Mouse (Mus musculus) limb, embryonic 10.5 days (tissue): ENCODE data around the gene Ndufa3. TPM values are rescaled to one million over a fixed set of nuclear protein-coding genes. Genes with fewer than 3 reads are reported as not detected.
"Not testable (repeated sequence)": the region's sequence is repeated elsewhere in the genome, so short reads cannot be mapped to it uniquely, and the experiment has no call there.

Source experiments
- DNase-seq: peaks from one replicate; pipeline ENCODE4 v3.0.0-alpha.2; 2017; ENCODE audit warnings: low spot score
- H3K27ac ChIP-seq: fragments of 300-500 bp; sonication (generic); 2 replicates; pipeline ENCODE4 v1.5.1; 2016; ENCODE audit warnings: mild to moderate bottlenecking
- H3K27me3 ChIP-seq: fragments of 300-500 bp; sonication (generic); 2 replicates; pipeline ENCODE4 v1.6.1; 2016; ENCODE audit warnings: low read depth, mild to moderate bottlenecking; ENCODE audit not compliant: poor library complexity, severe bottlenecking
- H3K36me3 ChIP-seq: fragments of 300-500 bp; sonication (generic); 2 replicates; pipeline ENCODE4 v1.6.1; 2016; ENCODE audit warnings: mild to moderate bottlenecking, moderate library complexity
- H3K4me1 ChIP-seq: fragments of 300-500 bp; sonication (generic); 2 replicates; pipeline ENCODE4 v1.6.1; 2016
- H3K4me3 ChIP-seq: fragments of 300-500 bp; sonication (generic); 2 replicates; pipeline ENCODE4 v1.5.1; 2016; ENCODE audit warnings: mild to moderate bottlenecking, moderate library complexity
- H3K9me3 ChIP-seq: fragments of 300-500 bp; sonication (generic); replicated peaks from 2 replicates; pipeline ENCODE4 v1.6.1; 2016; ENCODE audit warnings: mild to moderate bottlenecking
- WGBS: fragments of 180-500 bp; shearing (Covaris S2); methylation state at CpG from one replicate; pipeline ENCODE4 v1.1.7; 2016; 5-methylcytosine and 5-hydroxymethylcytosine counted together
- polyA plus RNA-seq: library from polyadenylated mRNA; unstranded; fragments of >200 nt; fragmentation: Nextera tagmentation; extraction: Ambion mirVana; gene quantifications from 2 replicates; pipeline ENCODE4 v1.2.1, GENCODE M21; 2016

Ndufa3 gene
- polyA plus RNA-seq, 1 experiment from 2014 or later = 392 TPM

- H3K9me3 ChIP-seq = no peaks in the 10 kb centered on the region
- no peak for DNase-seq
- no peaks in the 10 kb centered on the region for H3K4me1 ChIP-seq
- H3K36me3 ChIP-seq = no peaks in the 10 kb centered on the region
- 71% methylated on average over 1 of the region's 1 CpGs for WGBS
- H3K27me3 ChIP-seq = no peaks in the 10 kb centered on the region
- H3K27ac ChIP-seq = no peak overlapping the region
- H3K4me3 ChIP-seq = no peak overlapping the region
These were observed 25.6 kb upstream of the Ndufa3 start for GRCm38 (mm10) chr7:3591534-3591933.

GRCm38 (mm10) chr7:3593855-3594254 lies 23.3 kb upstream of the Ndufa3 start:
- Histone ChIP-seq H3K36me3 (no peaks in the 10 kb centered on the region), H3K27ac (no peak overlapping the region), H3K4me1 (no peaks in the 10 kb centered on the region), H3K9me3 (no peaks in the 10 kb centered on the region), H3K27me3 (no peaks in the 10 kb centered on the region), H3K4me3 (no peak overlapping the region)
- no peak for DNase-seq

GRCm38 (mm10) chr7:3594686-3595085 lies 22.5 kb upstream of the Ndufa3 start:
- DNase-seq = no peak
- Histone ChIP-seq H3K36me3 (no peaks in the 10 kb centered on the region), H3K9me3 (no peaks in the 10 kb centered on the region), H3K4me3 (no peak overlapping the region), H3K4me1 (no peaks in the 10 kb centered on the region), H3K27me3 (no peaks in the 10 kb centered on the region), H3K27ac (no peak overlapping the region)
- WGBS = 27% methylated on average over 5 of the region's 5 CpGs

GRCm38 (mm10) chr7:3595146-3595545 lies 22.0 kb upstream of the Ndufa3 start:
- 19% methylated on average over 9 of the region's 9 CpGs for WGBS
- Histone ChIP-seq H3K27me3 (no peaks in the 10 kb centered on the region), H3K4me3 (no peak overlapping the region)

GRCm38 (mm10) chr7:3597755-3598154 lies 19.4 kb upstream of the Ndufa3 start:
- not testable (repeated sequence) for H3K36me3 ChIP-seq
- 76% methylated on average over 1 of the region's 1 CpGs for WGBS

More at GRCm38 (mm10) chr7:3595146-3595545, 22.0 kb upstream of the Ndufa3 start:
- H3K4me1 ChIP-seq = no peaks in the 10 kb centered on the region
- DNase-seq = no peak
- no peaks in the 10 kb centered on the region for H3K9me3 ChIP-seq
- no peak overlapping the region for H3K27ac ChIP-seq
- H3K36me3 ChIP-seq = no peaks in the 10 kb centered on the region

GRCm38 (mm10) chr7:3601119-3601518 lies 16.1 kb upstream of the Ndufa3 start:
- peak; percentile 70 for DNase-seq
- H3K4me1 ChIP-seq = no peaks in the 10 kb centered on the region
- H3K4me3 ChIP-seq = no peak overlapping the region
- H3K27me3 ChIP-seq = no peaks in the 10 kb centered on the region
- no peaks in the 10 kb centered on the region for H3K36me3 ChIP-seq
- H3K9me3 ChIP-seq = no peaks in the 10 kb centered on the region
- H3K27ac ChIP-seq = no peak overlapping the region
- 21% methylated on average over 4 of the region's 4 CpGs for WGBS

More at GRCm38 (mm10) chr7:3597755-3598154, 19.4 kb upstream of the Ndufa3 start:
- not testable (repeated sequence) for H3K4me1 ChIP-seq, H3K4me3 ChIP-seq, H3K27ac ChIP-seq, DNase-seq, H3K9me3 ChIP-seq, H3K27me3 ChIP-seq

GRCm38 (mm10) chr7:3606798-3607197 lies 10.4 kb upstream of the Ndufa3 start:
- 13% methylated on average over 2 of the region's 2 CpGs for WGBS
- Histone ChIP-seq H3K4me1 (no peaks in the 10 kb centered on the region), H3K27ac (no peak overlapping the region), H3K4me3 (no peak overlapping the region), H3K9me3 (no peaks in the 10 kb centered on the region), H3K27me3 (no peaks in the 10 kb centered on the region), H3K36me3 (no peaks in the 10 kb centered on the region)
- DNase-seq = no peak

- no peak overlapping the region for H3K4me3 ChIP-seq
- no peaks in the 10 kb centered on the region for H3K4me1 ChIP-seq
- H3K36me3 ChIP-seq = no peaks in the 10 kb centered on the region
- DNase-seq = no peak
- H3K27ac ChIP-seq = no peak overlapping the region
- H3K9me3 ChIP-seq = no peaks in the 10 kb centered on the region
- H3K27me3 ChIP-seq = no peaks in the 10 kb centered on the region
- WGBS = 87% methylated on average over 6 of the region's 6 CpGs
These were observed 9.8 kb upstream of the Ndufa3 start for GRCm38 (mm10) chr7:3607391-3607790.

- no peak overlapping the region for H3K27ac ChIP-seq
- H3K4me3 ChIP-seq = no peak overlapping the region
- H3K27me3 ChIP-seq = no peaks in the 10 kb centered on the region
- no peak for DNase-seq
- H3K9me3 ChIP-seq = no peaks in the 10 kb centered on the region
- H3K4me1 ChIP-seq = no peaks in the 10 kb centered on the region
- no peaks in the 10 kb centered on the region for H3K36me3 ChIP-seq
- WGBS = 95% methylated on average over 3 of the region's 3 CpGs
These were observed 8.5 kb upstream of the Ndufa3 start for GRCm38 (mm10) chr7:3608668-3609067.

- H3K27me3 ChIP-seq = no peaks in the 10 kb centered on the region
- H3K36me3 ChIP-seq = no peaks in the 10 kb centered on the region
- WGBS = 73% methylated on average over 3 of the region's 3 CpGs
- no peaks in the 10 kb centered on the region for H3K4me1 ChIP-seq
- H3K4me3 ChIP-seq = no peak overlapping the region
- no peak overlapping the region for H3K27ac ChIP-seq
- no peak for DNase-seq
- H3K9me3 ChIP-seq = no peaks in the 10 kb centered on the region
These were observed 8.1 kb upstream of the Ndufa3 start for GRCm38 (mm10) chr7:3609082-3609481.

- WGBS = 87% methylated on average over 3 of the region's 3 CpGs
- H3K36me3 ChIP-seq = no peaks in the 10 kb centered on the region
- no peak overlapping the region for H3K27ac ChIP-seq
- H3K4me1 ChIP-seq = no peaks in the 10 kb centered on the region
- H3K9me3 ChIP-seq = no peaks in the 10 kb centered on the region
- H3K27me3 ChIP-seq = no peaks in the 10 kb centered on the region
- no peak overlapping the region for H3K4me3 ChIP-seq
- no peak for DNase-seq
These were observed 6.7 kb upstream of the Ndufa3 start for GRCm38 (mm10) chr7:3610437-3610836.

GRCm38 (mm10) chr7:3611006-3611405 lies 6.2 kb upstream of the Ndufa3 start:
- WGBS = 89% methylated on average over 13 of the region's 13 CpGs
- no peak overlapping the region for H3K27ac ChIP-seq
- H3K9me3 ChIP-seq = no peaks in the 10 kb centered on the region
- no peak overlapping the region for H3K4me3 ChIP-seq
- H3K4me1 ChIP-seq = no peaks in the 10 kb centered on the region
- H3K27me3 ChIP-seq = no peaks in the 10 kb centered on the region
- no peaks in the 10 kb centered on the region for H3K36me3 ChIP-seq
- no peak for DNase-seq

- H3K27me3 ChIP-seq = no peaks in the 10 kb centered on the region
- H3K4me3 ChIP-seq = no peak overlapping the region
- H3K9me3 ChIP-seq = no peaks in the 10 kb centered on the region
- peaks cover 7% of the 10 kb centered on the region for H3K4me1 ChIP-seq
- DNase-seq = no peak
- no peak overlapping the region for H3K27ac ChIP-seq
- WGBS = 84% methylated on average over 3 of the region's 3 CpGs
- peaks cover 5% of the 10 kb centered on the region for H3K36me3 ChIP-seq
These were observed 3.2 kb upstream of the Ndufa3 start for GRCm38 (mm10) chr7:3614021-3614420.

GRCm38 (mm10) chr7:3616057-3616388 lies 1.1 kb upstream of the Ndufa3 start, which contains the start of gene Oscar:
TSS of gene Oscar (minus strand) at chr7:3616157.
- Histone ChIP-seq H3K4me1 (peaks cover 7% of the 10 kb centered on the region), H3K36me3 (peaks cover 25% of the 10 kb centered on the region), H3K27ac (no peak within 1 kb of the TSS), H3K9me3 (no peaks in the 10 kb centered on the region), H3K4me3 (peak within 1 kb of the TSS; percentile 81), H3K27me3 (no peaks in the 10 kb centered on the region)
- no peak for DNase-seq
- WGBS = 83% methylated on average over 4 of the region's 4 CpGs
